Mouse (Mus musculus) kidney, adult 2 months (tissue): Measurements from ENCODE around the gene Myom1.
"Not testable (repeated sequence)": the region's sequence is repeated elsewhere in the genome, so short reads cannot be mapped to it uniquely, and the experiment has no call there.

Experiments used
- CTCF ChIP-seq: fragments of 200-500 bp; conservative IDR thresholded peaks from 2 replicates; pipeline ENCODE4 v1.5.1; 2011; ENCODE audit warnings: low read depth, mild to moderate bottlenecking, control low read depth, low read length, moderate library complexity, mixed read lengths; ENCODE audit not compliant: insufficient read depth, insufficient read length
- POLR2A ChIP-seq: fragments of 200-500 bp; IDR thresholded peaks from one replicate; pipeline ENCODE4 v1.6.1; 2011; ENCODE audit warnings: low read depth, low read length, control low read depth

GRCm38 (mm10) chr17:70963546-70963945 lies 38.9 kb upstream of the Myom1 start:
- TF ChIP-seq CTCF, POLR2A: not testable (repeated sequence)
